ENCODE assay signal across 29 mouse cellular contexts in the genomic region with DNA sequence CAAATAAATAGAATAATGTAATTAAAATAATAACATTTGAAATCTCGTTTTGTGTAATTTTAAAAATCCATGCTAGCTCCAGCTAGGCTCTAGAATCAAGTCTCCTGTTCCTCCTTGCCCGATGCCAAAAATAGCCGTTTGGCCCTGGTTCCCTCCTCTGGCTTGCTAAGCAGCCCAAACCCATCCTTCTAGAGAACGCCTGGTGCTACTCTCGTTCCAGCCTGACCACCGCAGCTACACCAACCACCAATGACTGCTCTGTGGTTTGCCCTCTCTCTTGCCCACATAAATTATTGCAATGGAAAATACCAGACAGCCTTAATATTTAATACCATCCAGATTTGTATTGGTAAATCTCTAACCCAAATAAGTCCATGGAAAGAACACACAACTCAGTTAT. TPM values are rescaled to one million over a fixed set of nuclear protein-coding genes. Genes with fewer than 3 reads are reported as not detected.
"Had no signal": no experiment of that assay in that cellular context is flagged by ENCODE, and none has a peak within 500 bp of the region (broad histone marks: within the 10 kb centered on the region; RNA-seq: fewer than 3 reads in every experiment).

No protein-coding gene starts in this region.

- H3K4me2 ChIP-seq: embryonic facial prominence, embryonic 12.5 days; embryonic facial prominence, embryonic 13.5 days; embryonic facial prominence, embryonic 15.5 days; forebrain, embryonic 12.5 days; forebrain, embryonic 13.5 days; forebrain, embryonic 15.5 days had no signal

- H3K4me3 ChIP-seq: embryonic facial prominence, embryonic 12.5 days; embryonic facial prominence, embryonic 13.5 days; embryonic facial prominence, embryonic 15.5 days; erythroblast, embryonic 14.5 days; forebrain, embryonic 10.5 days; forebrain, embryonic 12.5 days; forebrain, embryonic 13.5 days; forebrain, embryonic 15.5 days; gastrocnemius, adult 2 months; heart, adult 2 months; heart, embryonic 10.5 days had no signal

- ATAC-seq: forebrain, embryonic 13.5 days; forebrain, embryonic 14.5 days; forebrain, embryonic 15.5 days; forebrain, embryonic 16.5 days; forebrain, postnatal 0 days had no signal

- H3K27me3 ChIP-seq: embryonic facial prominence, embryonic 12.5 days; embryonic facial prominence, embryonic 13.5 days; embryonic facial prominence, embryonic 15.5 days; forebrain, embryonic 13.5 days; forebrain, embryonic 15.5 days had no signal

- DNase-seq: cerebellum, adult 8-10 months; cerebellum, adult 9-10 months; cerebellum, adult 9-11 months; cerebellum, postnatal 10 days; cerebellum, postnatal 14 days; cerebellum, postnatal 25 days; cerebellum, postnatal 36 days; embryo, embryonic 11 days; forebrain, postnatal 0 days; gastrocnemius, adult 2 months; gastrocnemius, postnatal 10 days; gastrocnemius, postnatal 14 days; gastrocnemius, postnatal 25 days; gastrocnemius, postnatal 36 days; heart, adult 11 months; heart, adult 2 months had no signal

- H3K9me3 ChIP-seq: embryonic facial prominence, embryonic 12.5 days; embryonic facial prominence, embryonic 13.5 days; embryonic facial prominence, embryonic 15.5 days; forebrain, embryonic 10.5 days; forebrain, embryonic 12.5 days; forebrain, embryonic 13.5 days; forebrain, embryonic 15.5 days; heart, embryonic 10.5 days had no signal

- H3K9ac ChIP-seq: embryonic facial prominence, embryonic 12.5 days; embryonic facial prominence, embryonic 13.5 days; embryonic facial prominence, embryonic 15.5 days; forebrain, embryonic 12.5 days; forebrain, embryonic 13.5 days; forebrain, embryonic 15.5 days; forebrain, postnatal 0 days had no signal

- H3K27ac ChIP-seq: embryonic facial prominence, embryonic 12.5 days; embryonic facial prominence, embryonic 13.5 days; forebrain, embryonic 10.5 days; forebrain, embryonic 12.5 days; forebrain, embryonic 13.5 days; forebrain, embryonic 15.5 days; gastrocnemius, adult 2 months; heart, adult 2 months; heart, embryonic 10.5 days had no signal

- H3K36me3 ChIP-seq: embryonic facial prominence, embryonic 12.5 days; embryonic facial prominence, embryonic 13.5 days; embryonic facial prominence, embryonic 15.5 days; forebrain, embryonic 10.5 days; forebrain, embryonic 12.5 days; forebrain, embryonic 15.5 days; heart, embryonic 10.5 days had no signal

RNA-seq across cellular contexts. Expression of a gene that starts 4.7 kb away (rescaled TPM):
- polyA plus RNA-seq: erythroblast, embryonic 14.5 days had no signal

RNA-seq across cellular contexts. Expression of a gene that starts 4.7 kb away (rescaled TPM):
- polyA plus RNA-seq: erythroblast, embryonic 14.5 days had no signal

RNA-seq across cellular contexts. Expression of a gene that starts 15.0 kb away (rescaled TPM):
- polyA plus RNA-seq: cortical plate, adult 2 months; embryonic facial prominence, embryonic 11.5 days; embryonic facial prominence, embryonic 12.5 days; embryonic facial prominence, embryonic 13.5 days; erythroblast, embryonic 14.5 days; forebrain, embryonic 10.5 days; forebrain, embryonic 14.5 days; forebrain, embryonic 15.5 days; forebrain, embryonic 16.5 days; forebrain, postnatal 0 days; heart, embryonic 10.5 days had no signal

RNA-seq across cellular contexts. Expression of a gene that starts 45.9 kb away (rescaled TPM):
- polyA plus RNA-seq: embryonic facial prominence, embryonic 12.5 days; embryonic facial prominence, embryonic 13.5 days; forebrain, embryonic 10.5 days; forebrain, embryonic 12.5 days; forebrain, embryonic 13.5 days; forebrain, embryonic 14.5 days; forebrain, embryonic 15.5 days; forebrain, embryonic 16.5 days; heart, adult 2 months had no signal
